Mouse (Mus musculus): Measurements from ENCODE around the gene Slc2a8. TPM values are rescaled to one million over a fixed set of nuclear protein-coding genes. Genes with fewer than 3 reads are reported as not detected.

The Slc2a8 gene
- polyA plus RNA-seq, 1 experiment from 2014 or later = 17.6 TPM

DNA sequence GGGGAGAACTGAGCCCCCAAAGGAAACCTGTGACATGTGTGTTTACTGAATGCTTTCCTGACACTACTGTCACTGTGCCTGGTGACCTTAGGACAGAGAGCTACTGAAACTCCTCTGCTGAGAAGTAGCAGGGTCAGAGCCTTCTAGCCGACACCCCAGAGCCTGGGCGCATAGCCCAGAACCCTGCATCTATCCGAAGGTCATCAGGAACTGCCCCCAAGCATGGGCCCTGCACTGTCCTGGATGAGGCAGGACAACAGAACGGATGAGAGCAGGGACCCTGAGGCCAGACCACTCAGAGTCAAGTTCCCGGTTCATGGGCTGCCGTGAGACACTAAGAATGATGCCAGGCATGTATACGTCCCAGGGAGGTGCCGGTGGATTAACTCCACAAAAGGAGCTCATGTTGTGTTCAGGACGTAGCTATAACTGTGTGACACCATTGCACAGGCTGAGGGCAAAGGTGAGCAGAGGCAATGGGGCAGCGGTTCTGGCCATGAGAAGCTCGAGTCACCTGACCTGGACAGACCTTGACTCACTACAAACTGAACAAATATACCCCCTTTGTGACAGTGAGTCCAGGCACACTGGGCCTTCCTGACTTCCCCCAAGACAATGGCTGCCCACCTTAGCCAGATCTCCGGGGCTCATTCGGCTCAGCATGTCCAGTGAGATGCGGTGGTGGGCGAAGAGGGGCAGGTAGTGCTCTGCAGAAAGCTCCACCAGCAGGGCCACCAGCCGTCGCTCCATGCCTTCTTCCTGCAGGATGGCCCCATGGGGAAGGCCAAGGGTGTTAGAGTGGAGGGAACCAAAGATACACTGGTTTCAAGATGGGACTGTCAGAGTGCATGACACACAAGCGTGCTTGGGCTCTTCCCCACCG lies 52.7 kb downstream of the Slc2a8 start:
- H3K27me3 ChIP-seq (ENCODE audit: control insufficient read depth, insufficient read depth, low read length) = no peaks in the 10 kb centered on the region
- no peak overlapping the region for H3K4me2 ChIP-seq (ENCODE audit: low read depth, low read length)
- H3K9me3 ChIP-seq (ENCODE audit: control insufficient read depth, low read length) = no peaks in the 10 kb centered on the region
- no peak for ATAC-seq (ENCODE audit: low read depth)
- 87% methylated on average over 19 of the region's 19 CpGs for WGBS
- no peak overlapping the region for H3K9ac ChIP-seq (replicated peaks; ENCODE audit: low read depth, low read length)
- no peaks in the 10 kb centered on the region for H3K4me1 ChIP-seq (ENCODE audit: control insufficient read depth, insufficient read depth, low read length)
- no peak overlapping the region for H3K27ac ChIP-seq (ENCODE audit: low read depth, low read length)
- H3K36me3 ChIP-seq (ENCODE audit: control insufficient read depth, insufficient read depth, low read length) = peaks cover 3% of the 10 kb centered on the region; the same call in 1 of the 2 replicates
- H3K4me3 ChIP-seq (ENCODE audit: low read depth, low read length) = no peak overlapping the region

DNA sequence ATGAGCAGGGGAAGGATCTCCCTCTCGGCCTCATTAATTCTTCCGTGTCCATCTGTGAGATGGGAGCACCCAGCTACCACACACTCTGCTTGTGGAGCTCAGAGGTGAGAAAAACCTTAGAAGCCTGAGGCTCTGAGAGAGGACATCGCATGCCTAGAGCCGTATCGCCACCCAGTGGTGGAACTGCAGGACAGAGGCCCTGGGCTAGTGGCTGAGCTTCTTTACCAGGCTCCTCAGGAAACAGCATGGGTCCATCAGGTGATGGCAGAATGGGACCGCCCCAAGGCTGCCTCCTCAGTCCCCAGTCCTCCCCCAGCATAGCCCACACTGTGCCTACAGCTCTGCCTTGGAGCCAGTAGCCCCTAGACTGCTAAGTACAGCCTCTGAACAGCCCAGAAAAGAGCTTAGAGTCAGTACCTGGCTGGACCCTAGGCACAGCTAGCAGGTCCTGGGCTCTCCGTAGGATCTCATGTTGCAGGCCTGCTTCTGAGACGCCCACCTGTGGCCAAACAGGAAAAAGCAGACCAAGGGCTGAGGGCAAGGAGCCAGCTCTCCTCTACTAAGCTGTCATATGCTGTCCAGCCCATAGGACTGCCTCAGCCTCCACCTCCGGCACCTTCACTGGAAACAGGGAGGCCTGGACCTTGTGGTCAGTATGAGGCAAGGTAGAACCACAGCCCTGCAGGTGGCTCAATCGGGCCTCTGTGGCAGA lies 53.5 kb downstream of the Slc2a8 start:
- Histone ChIP-seq H3K9ac (replicated peaks; ENCODE audit: low read depth, low read length) (no peak overlapping the region), H3K4me2 (ENCODE audit: low read depth, low read length) (no peak overlapping the region), H3K36me3 (ENCODE audit: control insufficient read depth, insufficient read depth, low read length) (peaks cover 11% of the 10 kb centered on the region), H3K4me1 (ENCODE audit: control insufficient read depth, insufficient read depth, low read length) (no peaks in the 10 kb centered on the region), H3K9me3 (ENCODE audit: control insufficient read depth, low read length) (no peaks in the 10 kb centered on the region), H3K27ac (ENCODE audit: low read depth, low read length) (no peak overlapping the region), H3K27me3 (ENCODE audit: control insufficient read depth, insufficient read depth, low read length) (no peaks in the 10 kb centered on the region), H3K4me3 (ENCODE audit: low read depth, low read length) (no peak overlapping the region)
- peak; percentile 72; the same call in 1 of the 2 replicates for ATAC-seq (ENCODE audit: low read depth)
- 27% methylated on average over 10 of the region's 10 CpGs for WGBS

DNA sequence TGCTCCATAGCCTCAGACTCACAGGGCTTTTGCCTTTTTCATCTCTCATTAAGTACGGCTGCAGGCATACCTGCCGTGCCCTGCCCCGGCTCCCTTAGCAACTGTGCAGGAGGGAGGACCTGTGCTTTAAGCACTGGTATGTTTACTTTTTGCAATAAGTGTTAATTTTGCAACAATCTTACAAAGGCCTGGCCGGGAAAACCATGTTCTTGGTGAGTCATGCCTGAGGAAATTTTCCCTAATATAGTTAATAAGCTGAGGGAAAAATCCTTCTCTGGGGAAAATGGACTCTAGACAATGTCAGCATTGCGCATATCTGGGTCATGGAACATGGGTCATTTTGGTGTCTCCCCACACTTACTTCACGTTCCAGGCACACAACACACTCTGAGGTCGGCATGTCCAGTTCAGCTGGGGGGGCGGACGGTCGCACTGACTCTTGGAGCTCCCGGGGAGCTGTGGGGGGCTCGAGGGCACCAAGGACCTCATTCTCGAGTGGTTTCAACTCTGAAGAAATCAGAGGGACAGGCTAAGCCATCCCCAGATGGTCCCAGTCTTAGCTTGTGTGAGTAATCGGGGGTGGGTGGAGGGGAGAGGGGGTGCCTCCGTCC lies 54.2 kb downstream of the Slc2a8 start:
- Histone ChIP-seq H3K4me2 (ENCODE audit: low read depth, low read length) (no peak overlapping the region), H3K27ac (ENCODE audit: low read depth, low read length) (no peak overlapping the region), H3K36me3 (ENCODE audit: control insufficient read depth, insufficient read depth, low read length) (peaks cover 18% of the 10 kb centered on the region), H3K9ac (replicated peaks; ENCODE audit: low read depth, low read length) (no peak overlapping the region), H3K4me3 (ENCODE audit: low read depth, low read length) (no peak overlapping the region), H3K9me3 (ENCODE audit: control insufficient read depth, low read length) (no peaks in the 10 kb centered on the region), H3K4me1 (ENCODE audit: control insufficient read depth, insufficient read depth, low read length) (no peaks in the 10 kb centered on the region), H3K27me3 (ENCODE audit: control insufficient read depth, insufficient read depth, low read length) (no peaks in the 10 kb centered on the region)
- no peak for ATAC-seq (ENCODE audit: low read depth)
- WGBS = 81% methylated on average over 15 of the region's 15 CpGs

DNA sequence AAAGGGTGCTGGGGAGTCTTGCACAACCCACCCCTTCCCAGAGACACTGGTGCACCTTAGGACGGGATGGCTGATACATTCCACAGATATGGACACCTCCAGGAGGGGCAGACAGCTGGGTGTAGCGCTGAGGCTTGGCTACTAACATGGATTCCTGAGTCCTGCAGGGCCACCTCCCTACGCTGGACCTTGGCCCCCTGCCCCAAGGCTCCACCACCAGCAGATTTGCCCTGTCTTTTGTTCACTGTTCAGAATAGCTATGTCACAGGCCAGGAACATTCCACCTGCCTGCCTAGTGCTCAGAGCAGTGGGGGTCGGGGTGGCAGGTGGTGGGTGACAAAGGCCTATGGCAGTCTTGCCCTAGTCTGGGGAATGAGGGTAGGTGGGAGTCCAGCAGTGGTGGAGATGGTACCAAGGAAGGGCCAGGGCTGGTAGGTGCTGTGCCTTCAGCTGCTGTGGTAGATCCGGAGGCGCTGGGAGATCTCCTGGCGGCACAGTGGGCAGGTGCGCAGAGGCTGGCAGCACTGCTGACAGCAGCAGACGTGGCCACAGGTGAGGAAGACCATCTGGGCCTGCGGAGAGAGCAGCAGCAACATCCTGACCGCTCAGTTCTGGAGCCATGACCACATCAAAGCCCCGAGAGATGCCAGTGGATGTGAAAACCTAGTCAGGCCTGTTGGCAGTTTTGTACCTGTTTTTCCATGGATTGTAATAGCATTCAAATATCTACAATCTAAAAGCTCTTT lies 55.4 kb downstream of the Slc2a8 start:
- WGBS = 93% methylated on average over 12 of the region's 12 CpGs
- ATAC-seq (ENCODE audit: low read depth) = no peak
- Histone ChIP-seq H3K4me2 (ENCODE audit: low read depth, low read length) (no peak overlapping the region), H3K27ac (ENCODE audit: low read depth, low read length) (no peak overlapping the region), H3K36me3 (ENCODE audit: control insufficient read depth, insufficient read depth, low read length) (peaks cover 25% of the 10 kb centered on the region), H3K9me3 (ENCODE audit: control insufficient read depth, low read length) (no peaks in the 10 kb centered on the region), H3K4me1 (ENCODE audit: control insufficient read depth, insufficient read depth, low read length) (no peaks in the 10 kb centered on the region), H3K27me3 (ENCODE audit: control insufficient read depth, insufficient read depth, low read length) (no peaks in the 10 kb centered on the region), H3K4me3 (ENCODE audit: low read depth, low read length) (no peak overlapping the region), H3K9ac (replicated peaks; ENCODE audit: low read depth, low read length) (no peak overlapping the region)

DNA sequence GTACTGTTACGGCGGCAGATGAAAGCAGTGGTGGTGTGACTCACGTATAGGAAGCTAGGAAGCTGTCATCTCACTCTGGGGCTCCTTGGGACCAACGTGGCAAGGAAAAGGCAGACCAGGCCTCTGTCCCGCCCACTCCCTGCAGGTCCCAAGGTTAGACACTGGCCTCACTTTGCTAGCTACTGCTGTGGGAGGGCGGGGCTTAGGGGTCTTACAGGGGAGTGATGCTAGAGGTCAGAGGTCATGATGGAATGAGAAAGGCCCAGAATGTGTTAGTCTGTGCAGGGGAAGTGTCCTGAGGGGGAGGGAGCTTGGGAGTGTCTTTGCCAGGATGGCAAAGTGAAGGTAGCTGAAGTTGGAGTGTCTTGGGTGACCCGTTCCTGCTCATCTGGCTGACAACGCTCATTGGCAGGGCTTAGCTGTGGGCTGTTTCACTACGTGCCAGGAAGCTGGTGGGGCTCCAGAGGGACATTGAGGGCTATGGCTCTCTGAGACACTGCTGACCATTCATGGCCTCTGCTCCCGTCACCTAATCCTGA lies 57.5 kb downstream of the Slc2a8 start:
- Histone ChIP-seq H3K27ac (ENCODE audit: low read depth, low read length) (no peak overlapping the region), H3K9ac (replicated peaks; ENCODE audit: low read depth, low read length) (no peak overlapping the region), H3K9me3 (ENCODE audit: control insufficient read depth, low read length) (no peaks in the 10 kb centered on the region), H3K4me3 (ENCODE audit: low read depth, low read length) (no peak overlapping the region), H3K4me1 (ENCODE audit: control insufficient read depth, insufficient read depth, low read length) (no peaks in the 10 kb centered on the region), H3K36me3 (ENCODE audit: control insufficient read depth, insufficient read depth, low read length) (peaks cover 39% of the 10 kb centered on the region), H3K4me2 (ENCODE audit: low read depth, low read length) (no peak overlapping the region), H3K27me3 (ENCODE audit: control insufficient read depth, insufficient read depth, low read length) (no peaks in the 10 kb centered on the region)
- 75% methylated on average over 10 of the region's 10 CpGs for WGBS
- ATAC-seq (ENCODE audit: low read depth) = no peak

DNA sequence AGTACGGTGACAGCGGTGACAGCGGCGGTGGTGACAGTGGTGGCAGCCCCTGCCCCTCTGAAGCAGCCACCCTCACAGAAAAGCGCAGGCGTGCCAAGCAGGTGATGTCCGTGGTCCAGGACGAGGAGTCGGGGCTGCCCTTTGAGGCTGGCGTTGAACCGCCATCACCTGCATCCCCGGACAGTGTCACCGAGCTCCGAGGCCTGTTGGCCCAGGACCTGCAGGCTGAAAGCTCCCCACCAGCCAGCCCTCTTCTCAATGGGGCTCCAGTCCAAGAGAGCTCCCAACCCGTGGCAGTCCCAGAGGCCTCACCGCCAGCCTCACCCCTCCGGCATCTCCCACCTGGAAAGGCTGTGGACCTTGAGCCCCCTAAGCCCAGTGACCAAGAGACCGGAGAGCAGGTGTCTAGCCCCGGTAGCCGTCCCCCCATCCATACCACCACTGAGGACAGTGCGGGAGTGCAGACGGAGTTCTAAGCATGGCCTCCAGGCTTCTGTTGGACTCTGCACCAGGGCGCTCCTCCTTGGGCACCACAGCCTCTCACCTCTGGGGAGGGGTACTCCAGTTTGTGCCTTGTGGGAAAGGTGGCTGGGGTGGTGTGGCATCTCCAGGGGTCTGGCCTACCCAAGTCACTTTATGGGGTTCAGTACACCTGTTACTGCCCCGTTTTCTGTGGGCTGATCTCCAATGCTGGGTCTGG lies 58.2 kb downstream of the Slc2a8 start:
- Histone ChIP-seq H3K9ac (replicated peaks; ENCODE audit: low read depth, low read length) (no peak overlapping the region), H3K27ac (ENCODE audit: low read depth, low read length) (no peak overlapping the region), H3K4me1 (ENCODE audit: control insufficient read depth, insufficient read depth, low read length) (no peaks in the 10 kb centered on the region), H3K9me3 (ENCODE audit: control insufficient read depth, low read length) (no peaks in the 10 kb centered on the region), H3K36me3 (ENCODE audit: control insufficient read depth, insufficient read depth, low read length) (peaks cover 45% of the 10 kb centered on the region), H3K4me2 (ENCODE audit: low read depth, low read length) (no peak overlapping the region), H3K4me3 (ENCODE audit: low read depth, low read length) (no peak overlapping the region), H3K27me3 (ENCODE audit: control insufficient read depth, insufficient read depth, low read length) (no peaks in the 10 kb centered on the region)
- WGBS = 95% methylated on average over 24 of the region's 24 CpGs
- ATAC-seq (ENCODE audit: low read depth) = no peak

Data from neural tube, embryonic 14.5 days (tissue).